Mouse (Mus musculus) urinary bladder, adult 18-20 months (tissue): ENCODE measurements around the gene Myh14.

ENCODE experiments used
- DNase-seq, 2 experiments: peaks; one replicate each; pipeline ENCODE4 v3.0.0; 2022; ENCODE audit warnings: low spot score in 2 of 2, mixed read lengths in 2 of 2

The Myh14 gene

DNA sequence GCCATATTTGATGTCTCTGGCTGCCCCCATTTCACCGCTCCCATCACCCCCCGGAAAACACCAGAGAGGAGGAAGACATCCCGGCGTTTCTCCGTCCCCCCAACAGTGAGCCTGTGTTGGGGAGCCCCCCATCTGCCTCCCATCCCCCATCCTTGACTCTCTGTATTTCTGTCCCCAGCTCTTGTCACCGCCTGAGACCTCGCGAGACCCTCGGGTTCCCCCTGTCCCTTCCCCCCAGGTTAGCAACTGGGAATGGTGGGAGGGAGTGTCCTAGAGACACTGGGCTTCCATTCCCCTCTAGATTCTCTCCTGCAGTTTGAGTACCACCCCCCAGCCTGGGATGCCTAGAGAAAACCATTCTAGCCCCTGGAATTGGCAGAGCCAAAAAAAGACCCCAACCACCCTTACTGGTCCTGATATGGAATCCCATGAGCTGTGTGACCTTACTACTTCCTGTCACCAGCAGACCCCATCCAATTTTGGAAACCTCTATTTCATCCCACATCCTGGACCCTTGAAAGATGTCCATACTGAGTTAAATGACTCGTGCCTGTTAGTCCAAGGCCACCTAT, 69.9 kb downstream of the Myh14 start:
- DNase-seq: no peak

DNA sequence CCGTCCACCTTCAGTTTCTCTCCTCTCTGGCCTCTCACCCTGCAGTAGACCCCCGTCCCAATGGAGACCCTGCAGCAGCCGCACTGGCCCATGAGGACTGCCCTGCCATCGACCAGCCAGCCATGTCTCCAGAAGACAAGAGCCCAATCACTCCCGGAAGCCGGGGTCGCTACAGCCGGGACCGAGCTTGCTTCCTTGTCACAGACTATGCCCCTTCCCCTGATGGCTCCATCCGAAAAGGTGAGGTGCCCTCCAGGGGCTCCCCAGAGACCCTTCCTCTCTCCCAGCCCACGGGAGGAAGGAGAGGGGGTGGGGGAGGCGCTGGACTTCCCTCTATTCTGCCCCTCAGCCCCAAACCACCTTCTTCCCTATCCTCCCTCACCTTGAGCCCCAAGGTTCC, 72.3 kb downstream of the Myh14 start:
- no peak for DNase-seq

DNA sequence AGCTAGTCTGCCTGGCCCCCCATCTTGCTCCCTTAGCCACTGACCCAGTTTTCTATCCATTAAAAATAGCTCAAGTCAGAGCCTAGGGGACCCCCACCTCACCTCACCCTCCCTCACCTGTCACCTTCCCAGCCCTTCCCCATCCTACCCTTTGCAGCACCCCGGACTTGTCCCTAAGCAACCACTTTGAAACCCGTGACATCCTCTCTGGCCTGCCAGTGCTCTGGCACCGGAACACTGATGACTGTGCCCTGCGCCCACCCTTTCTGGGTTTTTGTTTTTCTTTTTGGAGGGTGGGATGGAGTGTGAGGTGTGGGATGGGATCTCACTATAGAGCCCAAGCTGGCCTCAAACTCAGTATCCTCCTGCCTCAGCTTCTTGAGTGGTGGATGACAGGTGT, 73.0 kb downstream of the Myh14 start:
- DNase-seq: no peak

DNA sequence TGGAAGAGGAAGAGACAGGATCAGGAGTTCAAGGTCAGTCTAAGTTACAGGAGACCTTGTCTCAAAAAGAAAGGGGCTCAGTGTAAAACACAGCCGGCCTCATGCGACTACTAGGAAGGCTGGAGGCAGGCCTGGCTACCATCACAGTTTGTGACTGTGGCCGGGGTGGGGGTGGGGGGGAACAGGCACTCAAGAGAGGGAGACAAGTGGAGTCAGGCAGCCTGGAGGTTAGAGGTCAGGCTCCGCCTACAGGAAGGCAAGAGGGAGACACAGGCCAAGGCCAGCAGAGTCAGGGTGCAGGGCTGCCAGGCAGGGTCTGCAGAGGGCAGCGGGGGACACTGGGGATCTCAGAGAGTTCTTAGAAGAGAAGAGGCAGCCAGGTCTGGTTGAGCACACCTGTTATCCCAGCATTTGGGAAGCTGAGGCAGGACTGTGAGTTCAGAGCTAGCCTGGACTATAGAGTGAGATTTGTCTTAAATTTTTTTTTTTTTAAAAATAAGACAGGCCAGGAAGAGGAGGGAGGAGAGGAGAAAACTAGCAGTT, 73.6 kb downstream of the Myh14 start:
- no peak for DNase-seq

DNA sequence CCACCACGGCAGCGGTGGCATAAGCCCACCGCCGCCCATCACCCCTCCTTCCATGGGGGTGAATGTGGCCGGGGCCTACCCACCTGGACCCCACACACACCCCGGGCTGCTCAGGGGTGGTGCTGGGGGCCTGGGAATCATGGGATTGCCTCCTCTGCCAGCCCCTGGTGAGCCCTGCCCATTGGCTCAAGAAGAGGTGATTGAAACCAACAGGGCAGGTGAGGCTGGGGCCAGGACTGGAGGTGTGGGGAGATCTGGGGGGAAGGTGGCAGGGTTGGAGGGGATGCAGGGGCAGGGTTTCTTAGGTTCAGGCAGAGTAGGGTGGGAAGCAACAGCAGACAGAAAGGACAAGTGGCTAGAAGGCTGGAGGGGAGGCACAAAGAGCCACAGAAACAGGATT, 74.6 kb downstream of the Myh14 start:
- no peak for DNase-seq

DNA sequence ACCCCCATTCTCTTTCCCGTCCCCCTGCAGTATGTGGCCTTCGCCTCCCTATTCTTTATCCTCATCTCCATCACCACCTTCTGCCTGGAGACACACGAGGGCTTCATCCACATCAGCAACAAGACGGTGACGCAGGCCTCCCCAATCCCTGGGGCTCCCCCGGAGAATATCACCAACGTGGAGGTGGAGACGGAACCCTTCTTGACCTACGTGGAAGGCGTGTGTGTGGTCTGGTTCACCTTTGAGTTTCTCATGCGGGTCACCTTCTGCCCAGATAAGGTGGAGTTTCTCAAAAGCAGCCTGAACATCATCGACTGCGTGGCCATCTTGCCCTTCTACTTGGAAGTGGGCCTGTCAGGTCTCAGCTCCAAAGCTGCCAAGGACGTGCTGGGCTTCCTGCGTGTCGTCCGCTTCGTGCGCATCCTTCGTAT, 75.5 kb downstream of the Myh14 start:
- no peak for DNase-seq

DNA sequence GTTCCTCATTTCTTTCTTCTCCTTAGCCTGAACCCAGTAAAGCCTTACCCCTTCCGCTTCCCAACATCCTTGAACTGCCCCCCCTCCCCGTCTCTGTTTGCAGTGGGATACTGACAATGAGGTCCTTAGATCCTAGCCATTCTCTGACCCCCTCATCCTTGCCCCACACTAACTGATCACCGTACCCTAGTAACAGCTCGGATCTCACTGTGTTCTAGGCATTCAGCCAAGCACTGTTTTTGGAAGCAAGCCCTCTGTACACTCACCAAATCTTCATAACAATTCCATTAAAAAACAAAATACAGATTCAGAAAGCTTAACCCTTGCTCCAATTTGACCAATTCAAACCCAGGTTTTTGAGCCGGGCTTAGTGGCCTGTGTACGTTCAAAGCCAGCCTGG, 76.4 kb downstream of the Myh14 start:
- DNase-seq: no peak

GRCm38 (mm10) chr7:44593775-44594174, 76.9 kb downstream of the Myh14 start:
- peak; percentile 45 to 69 for DNase-seq

- no peak for DNase-seq
These were observed 77.6 kb downstream of the Myh14 start for GRCm38 (mm10) chr7:44593051-44593450.

GRCm38 (mm10) chr7:44591348-44592116, 79.1 kb downstream of the Myh14 start:
- DNase-seq: no peak

- DNase-seq: peak; percentile 61 to 78
These were observed 80.0 kb downstream of the Myh14 start, which contains the start of gene Kcnc3 for GRCm38 (mm10) chr7:44590402-44591347. Gene Kcnc3, plus strand, starts transcription at chr7:44590664.

DNA sequence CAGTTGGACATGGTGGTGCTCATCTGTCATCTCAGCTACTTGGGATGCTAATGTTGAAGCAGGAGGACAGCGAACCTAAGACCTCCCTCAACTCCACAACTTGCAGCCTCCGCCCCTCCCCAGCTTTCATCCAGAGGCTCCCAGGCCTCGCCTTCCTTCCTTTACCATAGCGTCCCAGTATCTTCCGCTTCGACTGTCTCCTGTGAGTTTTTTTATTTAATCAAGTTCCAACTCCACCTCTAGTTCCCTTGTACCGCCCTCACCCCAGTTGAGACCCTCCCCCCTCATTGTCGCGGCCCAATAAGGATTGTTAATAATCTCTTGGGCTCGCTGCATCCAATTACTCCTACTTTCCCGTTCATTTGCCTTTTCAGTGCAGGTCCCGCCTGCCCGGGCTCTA, 80.7 kb downstream of the Myh14 start:
- DNase-seq: no peak

GRCm38 (mm10) chr7:44589149-44589548, 81.5 kb downstream of the Myh14 start:
- DNase-seq: peak; percentile 32 to 44

- DNase-seq: no peak
These were observed 82.3 kb downstream of the Myh14 start for GRCm38 (mm10) chr7:44588338-44588737.

DNA sequence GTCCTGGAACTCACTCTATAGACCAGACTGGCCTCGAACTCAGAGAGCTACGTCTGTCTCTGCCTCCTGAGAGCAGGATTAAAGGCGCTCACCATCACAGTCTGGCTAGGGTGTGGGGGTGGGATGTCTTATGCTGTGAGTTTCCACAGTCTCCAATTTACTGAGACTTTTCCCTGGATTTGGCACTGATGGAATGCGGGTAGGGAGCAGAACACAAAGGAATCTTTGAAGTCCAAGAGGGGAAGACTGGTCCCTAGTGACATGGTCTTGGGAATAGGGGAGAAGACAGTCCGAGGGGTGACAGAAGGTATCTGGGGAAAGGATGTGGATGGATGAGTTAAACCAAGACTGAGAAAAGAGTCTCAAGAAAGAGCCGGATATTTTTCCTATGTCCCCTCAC, 83.0 kb downstream of the Myh14 start:
- no peak for DNase-seq

GRCm38 (mm10) chr7:44586930-44587329, 83.7 kb downstream of the Myh14 start:
- no peak for DNase-seq

DNA sequence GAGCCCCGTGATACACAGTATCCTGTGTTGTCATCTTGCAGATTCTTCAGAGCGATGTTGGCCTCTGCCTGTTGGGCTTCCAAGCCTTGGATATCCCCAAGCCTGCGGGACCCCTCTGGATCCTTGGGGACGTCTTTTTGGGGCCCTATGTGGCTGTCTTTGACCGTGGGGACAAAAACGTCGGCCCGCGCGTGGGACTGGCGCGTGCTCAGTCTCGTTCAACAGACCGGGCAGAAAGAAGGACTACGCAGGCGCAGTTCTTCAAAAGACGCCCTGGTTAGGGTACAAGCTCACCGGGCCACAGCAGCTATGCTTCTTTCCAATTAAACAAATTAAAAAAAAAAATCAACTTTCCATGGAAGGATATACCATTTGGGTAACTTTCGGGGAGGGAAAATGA, 84.1 kb downstream of the Myh14 start:
- no peak for DNase-seq

DNA sequence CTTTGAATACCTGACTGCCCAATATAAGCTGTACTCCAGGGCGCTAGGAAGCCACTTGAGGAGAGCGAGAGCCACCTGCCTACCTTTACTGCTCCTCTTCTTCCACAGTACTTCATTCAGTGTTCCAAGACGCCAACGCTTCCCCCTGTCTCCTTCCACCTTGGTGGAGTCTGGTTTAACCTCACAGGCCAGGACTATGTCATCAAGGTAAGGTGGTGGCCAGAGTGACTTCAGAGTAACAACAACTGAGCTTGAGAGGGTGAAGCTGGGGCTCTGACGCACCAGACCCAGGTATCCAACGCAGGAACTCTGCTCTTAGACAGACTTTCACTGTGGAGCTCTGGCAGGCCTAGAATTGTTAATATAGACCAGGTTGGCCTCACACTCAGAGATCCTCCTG, 85.0 kb downstream of the Myh14 start:
- no peak for DNase-seq

DNA sequence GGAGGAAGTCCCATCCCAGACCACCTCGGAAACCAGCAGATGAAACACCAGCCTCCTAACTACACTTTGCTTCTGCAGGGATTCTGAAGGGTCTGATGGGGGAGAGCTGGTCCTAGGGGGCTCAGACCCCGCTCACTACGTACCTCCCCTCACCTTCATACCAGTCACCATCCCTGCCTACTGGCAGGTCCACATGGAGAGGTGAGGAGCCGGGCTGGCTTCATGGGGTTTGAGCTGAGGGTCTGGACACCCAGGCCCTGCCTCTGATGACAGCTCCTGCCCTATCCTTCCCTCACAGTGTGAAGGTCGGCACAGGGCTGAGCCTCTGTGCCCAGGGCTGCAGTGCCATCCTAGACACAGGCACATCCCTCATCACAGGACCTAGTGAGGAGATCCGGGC, 85.7 kb downstream of the Myh14 start:
- DNase-seq: no peak

DNA sequence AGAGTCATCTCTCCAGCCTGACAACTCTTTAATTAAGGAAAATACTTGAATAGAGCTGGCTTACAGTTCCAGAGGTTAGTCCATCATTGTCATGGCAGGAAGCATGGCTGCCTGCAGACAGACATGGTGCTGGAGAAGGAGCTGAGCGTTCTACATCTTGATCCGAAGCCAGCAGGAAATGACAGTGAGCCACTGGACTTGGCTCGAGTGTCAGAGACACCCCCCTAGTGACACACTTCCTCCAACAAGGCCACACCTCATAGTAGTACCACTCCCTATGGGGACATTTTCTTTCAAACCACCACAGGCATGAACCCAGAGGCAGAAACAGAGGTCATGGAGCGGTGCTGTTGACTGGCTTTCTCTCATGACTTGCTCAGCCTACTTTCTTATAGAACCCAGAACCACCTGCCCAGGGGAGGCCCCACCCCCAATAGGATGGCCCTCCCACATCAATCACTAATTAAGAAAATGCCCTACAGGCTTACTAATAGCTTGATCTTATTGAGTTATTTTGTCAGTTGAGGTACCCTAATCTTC, 86.3 kb downstream of the Myh14 start:
- DNase-seq: no peak

DNA sequence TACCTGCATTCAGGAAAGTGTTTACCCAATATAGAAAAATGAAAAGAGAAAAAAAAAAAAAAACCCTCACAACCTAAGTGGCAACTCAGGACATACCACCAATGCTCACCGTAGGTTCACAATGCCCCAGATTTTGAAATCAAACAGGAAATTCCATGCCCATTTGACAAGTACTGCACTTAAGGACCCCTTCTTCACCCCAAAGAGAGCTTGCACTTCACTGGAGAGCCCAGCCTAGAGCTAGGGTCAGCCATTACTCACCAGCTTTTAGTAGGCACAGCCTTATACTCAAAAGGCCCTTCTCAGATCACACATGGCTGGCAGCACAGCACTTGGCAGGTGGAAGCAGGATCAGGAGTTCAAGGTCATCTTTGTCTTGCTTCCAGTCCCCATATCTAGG, 87.5 kb downstream of the Myh14 start:
- DNase-seq: no peak

DNA sequence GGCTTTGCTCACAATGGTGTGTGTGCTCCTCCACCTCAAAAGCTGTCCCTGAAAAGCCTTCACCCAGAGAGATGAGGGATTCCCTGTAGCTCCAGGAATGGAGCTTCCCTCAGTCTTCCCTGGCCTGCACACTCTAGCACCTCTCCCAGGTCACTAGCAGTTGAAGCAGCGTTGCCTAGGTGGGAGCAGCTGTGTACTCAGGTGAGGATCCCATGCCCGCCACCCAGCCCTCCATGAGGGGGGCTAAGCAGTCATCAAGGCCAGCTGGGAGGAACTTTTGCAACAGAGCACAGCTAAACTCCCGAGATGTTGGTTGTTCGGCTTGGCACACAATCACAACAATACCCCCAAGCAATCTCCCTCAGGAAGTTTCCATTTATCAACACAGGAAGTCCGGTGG, 87.9 kb downstream of the Myh14 start:
- no peak for DNase-seq
